Mouse (Mus musculus) kidney, postnatal 0 days (tissue): Measurements from ENCODE around the gene Ssu2. TPM values are rescaled to one million over a fixed set of nuclear protein-coding genes. Genes with fewer than 3 reads are reported as not detected.

Experiments used
- ATAC-seq: fragments of 200-750 bp; cut with Nextera tagmentation; replicated peaks from 2 replicates; pipeline ENCODE4 v1.8.0; 2017; ENCODE audit warnings: low read depth, moderate number of reproducible peaks, moderate TSS enrichment, moderate library complexity; ENCODE audit not compliant: low FRiP score
- DNase-seq: peaks from one replicate; pipeline ENCODE4 v3.0.0-alpha.2; 2016; ENCODE audit warnings: low spot score
- H3K27ac ChIP-seq: fragments of 300-500 bp; sonication (generic); 2 replicates; pipeline ENCODE4 v1.5.1; 2014; ENCODE audit warnings: mild to moderate bottlenecking
- H3K27me3 ChIP-seq: fragments of 300-500 bp; sonication (generic); 2 replicates; pipeline ENCODE4 v1.6.1; 2014; ENCODE audit warnings: low read length, mixed read lengths; ENCODE audit not compliant: insufficient read depth
- H3K36me3 ChIP-seq: fragments of 300-500 bp; sonication (generic); 2 replicates; pipeline ENCODE4 v1.6.1; 2014; ENCODE audit warnings: low read length, mixed read lengths; ENCODE audit not compliant: insufficient read depth
- H3K4me1 ChIP-seq: fragments of 300-500 bp; sonication (generic); replicated peaks from 2 replicates; pipeline ENCODE4 v1.6.1; 2014; ENCODE audit warnings: antibody characterized with exemption, low read length, mixed read lengths; ENCODE audit not compliant: insufficient read depth
- H3K4me2 ChIP-seq: fragments of 300-500 bp; sonication (generic); 2 replicates; pipeline ENCODE4 v1.6.1; 2014; ENCODE audit warnings: mild to moderate bottlenecking, low read length, moderate library complexity, mixed read lengths
- H3K4me3 ChIP-seq: fragments of 300-500 bp; sonication (generic); replicated peaks from 2 replicates; pipeline ENCODE4 v1.5.1; 2014; ENCODE audit warnings: low read depth, low read length
- H3K9ac ChIP-seq: fragments of 300-500 bp; sonication (generic); 2 replicates; pipeline ENCODE4 v1.6.1; 2014; ENCODE audit warnings: low read depth, low read length
- H3K9me3 ChIP-seq: fragments of 300-500 bp; sonication (generic); replicated peaks from 2 replicates; pipeline ENCODE4 v1.6.1; 2016; ENCODE audit warnings: low read length, inconsistent platforms, mixed read lengths
- CTCF ChIP-seq: IDR thresholded peaks from 2 replicates; pipeline ENCODE4 v1.5.1; 2016; ENCODE audit warnings: antibody characterized with exemption, low read depth, mild to moderate bottlenecking, moderate library complexity
- WGBS: fragments of 180-500 bp; shearing (Covaris S2); extraction: QIAGEN DNeasy Blood & Tissue Kit; methylation state at CpG from one replicate; pipeline ENCODE4 v1.1.7; 2014; 5-methylcytosine and 5-hydroxymethylcytosine counted together
- polyA plus RNA-seq: library from polyadenylated mRNA; unstranded; fragments of >200 nt; fragmentation: Nextera tagmentation; extraction: Ambion mirVana; gene quantifications from 2 replicates; pipeline ENCODE4 v1.2.1, GENCODE M21; 2015

Gene Ssu2
- polyA plus RNA-seq, 1 experiment from 2014 or later: 5.0 TPM

DNA sequence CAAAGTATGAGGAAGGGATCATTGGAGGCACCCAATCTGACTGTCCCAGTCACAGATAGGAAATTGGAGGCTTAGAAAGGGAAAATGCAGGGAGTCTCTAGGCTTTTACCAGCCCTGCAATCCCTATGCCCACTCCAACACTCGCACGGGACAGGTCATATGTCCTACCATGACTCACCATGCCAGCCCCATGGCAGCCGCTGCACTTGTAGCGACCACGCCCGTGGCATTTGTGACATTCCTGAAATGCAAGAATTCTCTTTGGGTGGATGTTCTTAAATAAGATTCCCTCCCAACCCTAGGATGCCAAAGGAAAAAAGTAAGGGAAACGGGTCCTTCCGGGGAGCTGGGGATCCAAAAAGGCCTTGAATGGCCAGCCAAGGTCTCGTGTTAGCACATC, 8.8 kb downstream of the Ssu2 start:
- Histone ChIP-seq H3K27me3 (no peaks in the 10 kb centered on the region), H3K4me2 (no peak overlapping the region), H3K36me3 (no peaks in the 10 kb centered on the region), H3K27ac (no peak overlapping the region), H3K9ac (no peak overlapping the region), H3K9me3 (no peaks in the 10 kb centered on the region), H3K4me3 (no peak overlapping the region), H3K4me1 (no peaks in the 10 kb centered on the region)
- DNase-seq (no peak), ATAC-seq (no peak)
- 87% methylated on average over 9 of the region's 9 CpGs for WGBS
- TF ChIP-seq CTCF: no peak

DNA sequence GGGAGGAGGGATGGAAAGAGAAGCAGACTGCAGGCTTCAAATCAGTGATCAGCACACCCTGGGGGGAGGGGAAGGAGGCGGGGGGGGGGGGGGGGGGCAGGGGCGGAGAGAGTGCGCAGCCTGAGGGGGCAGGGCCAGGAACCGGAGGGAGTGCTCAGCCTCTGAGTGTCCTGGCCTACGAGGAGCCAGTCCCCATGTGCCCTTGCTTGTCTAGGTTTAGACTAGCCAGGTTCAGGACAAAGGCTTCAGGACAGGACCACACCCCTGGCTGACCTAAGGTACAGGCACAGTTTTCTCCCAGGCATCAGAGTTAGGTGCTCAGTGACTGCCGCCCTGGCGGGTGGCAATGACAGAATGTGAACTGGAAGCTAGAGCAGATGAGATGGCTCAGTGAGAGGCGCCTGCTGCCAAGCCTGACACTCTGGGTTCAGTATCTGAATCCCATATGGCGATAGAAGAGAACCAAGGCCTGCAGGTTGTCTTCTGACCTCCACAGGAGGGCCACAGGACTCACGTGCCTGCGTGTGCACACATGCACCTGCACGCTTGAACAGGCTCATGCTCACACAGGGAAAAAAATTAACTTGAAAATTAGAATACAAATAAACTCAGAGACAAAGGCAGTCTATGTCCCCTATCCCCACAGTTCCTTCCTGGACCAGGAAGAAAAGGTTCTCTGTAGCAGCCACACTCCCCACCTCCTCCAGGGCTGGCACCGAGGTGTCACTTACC, 12.0 kb downstream of the Ssu2 start:
- no peak overlapping the region for H3K27ac ChIP-seq
- no peak overlapping the region for H3K4me3 ChIP-seq
- 66% methylated on average over 9 of the region's 13 CpGs for WGBS
- no peak overlapping the region for H3K4me2 ChIP-seq
- no peaks in the 10 kb centered on the region for H3K4me1 ChIP-seq
- no peak overlapping the region for H3K9ac ChIP-seq
- no peak for TF ChIP-seq CTCF
- no peaks in the 10 kb centered on the region for H3K36me3 ChIP-seq
- no peak for DNase-seq
- no peaks in the 10 kb centered on the region for H3K27me3 ChIP-seq
- H3K9me3 ChIP-seq: no peaks in the 10 kb centered on the region
- peak; percentile 44 for ATAC-seq

DNA sequence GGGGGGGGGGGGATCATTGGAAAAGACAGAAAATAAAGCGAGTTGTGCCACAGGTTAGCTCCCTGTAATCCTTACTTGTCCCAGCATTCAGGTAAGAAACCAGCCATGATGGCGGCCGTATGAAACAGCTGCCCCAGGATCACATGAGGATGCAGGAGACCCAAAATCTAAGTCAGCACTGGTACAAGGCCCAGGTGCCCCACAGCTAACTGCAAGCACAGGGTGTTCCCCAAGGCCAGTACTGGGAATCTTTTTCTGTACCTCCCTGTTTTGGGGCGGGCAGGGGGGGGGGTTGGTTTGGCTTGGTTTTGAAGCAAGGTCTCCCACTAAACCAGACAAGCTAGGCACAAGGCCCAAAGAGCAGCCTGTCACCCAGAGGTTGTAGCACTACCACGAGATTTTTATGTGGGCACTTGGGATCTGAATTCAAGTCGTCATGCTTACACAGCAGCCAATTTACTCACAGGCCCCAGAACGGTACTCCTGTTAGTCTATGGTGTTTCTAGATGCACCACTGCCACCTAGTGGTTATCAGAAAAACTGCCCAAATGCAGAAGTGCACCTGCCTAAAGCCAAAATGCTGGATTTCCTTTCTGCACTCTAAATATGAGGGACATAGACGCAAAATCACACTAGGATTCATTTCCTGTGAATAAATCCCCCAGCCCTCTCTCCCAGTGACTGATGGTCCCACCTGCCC, 13.8 kb downstream of the Ssu2 start:
- H3K36me3 ChIP-seq: no peaks in the 10 kb centered on the region
- 47% methylated on average over 8 of the region's 8 CpGs for WGBS
- peak; percentile 80 for DNase-seq
- no peak overlapping the region for H3K4me3 ChIP-seq
- ATAC-seq: peak; percentile 14; the same call in 1 of the 2 replicates
- H3K4me1 ChIP-seq: no peaks in the 10 kb centered on the region
- H3K27ac ChIP-seq: no peak overlapping the region
- no peaks in the 10 kb centered on the region for H3K27me3 ChIP-seq
- no peak overlapping the region for H3K9ac ChIP-seq
- TF ChIP-seq CTCF: peak; percentile 82
- no peaks in the 10 kb centered on the region for H3K9me3 ChIP-seq
- H3K4me2 ChIP-seq: no peak overlapping the region

DNA sequence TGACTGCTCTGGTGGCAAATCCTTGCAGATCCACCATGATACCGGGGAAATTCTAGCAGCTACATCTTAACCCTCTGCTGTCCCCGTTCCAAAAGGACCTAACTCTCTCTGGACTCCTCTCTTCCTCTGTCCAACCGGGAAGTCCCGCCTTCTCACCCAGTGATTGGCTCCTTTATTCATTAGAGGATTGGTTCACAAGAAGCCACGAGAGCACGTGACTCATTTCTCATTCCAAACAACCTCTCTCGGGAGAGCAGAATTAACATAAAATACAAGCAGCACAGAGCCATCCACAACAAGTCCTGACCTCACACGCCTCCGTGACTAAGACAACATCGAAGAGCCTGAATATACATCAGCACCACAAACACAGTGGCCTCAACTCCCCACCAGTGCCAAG, 22.5 kb downstream of the Ssu2 start:
- no peak for TF ChIP-seq CTCF
- Histone ChIP-seq H3K9me3 (no peaks in the 10 kb centered on the region), H3K4me2 (no peak overlapping the region), H3K27ac (no peak overlapping the region), H3K4me3 (no peak overlapping the region), H3K9ac (no peak overlapping the region), H3K36me3 (no peaks in the 10 kb centered on the region), H3K4me1 (no peaks in the 10 kb centered on the region), H3K27me3 (no peaks in the 10 kb centered on the region)
- WGBS: 76% methylated on average over 10 of the region's 10 CpGs
- ATAC-seq (no peak), DNase-seq (no peak)

DNA sequence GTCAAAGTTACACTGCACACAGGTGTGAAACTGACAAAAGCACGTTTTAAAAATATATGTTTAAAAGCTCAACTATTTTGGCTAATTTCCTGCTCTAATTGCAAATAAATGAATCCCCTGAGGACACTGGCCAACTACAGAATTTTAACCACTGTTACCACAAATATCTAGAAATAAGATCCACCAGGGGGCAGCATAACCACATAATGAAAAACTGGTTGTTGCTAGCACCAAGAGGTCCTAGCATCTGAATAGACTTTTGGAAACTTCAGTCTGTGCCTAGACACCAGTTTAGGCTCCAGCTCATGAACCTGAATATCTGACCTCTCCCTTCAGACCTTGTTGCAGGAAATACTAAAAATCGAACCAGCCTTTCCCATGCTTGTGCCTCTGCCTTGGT, 23.2 kb downstream of the Ssu2 start:
- peak; percentile 78 for DNase-seq
- H3K4me1 ChIP-seq: no peaks in the 10 kb centered on the region

DNA sequence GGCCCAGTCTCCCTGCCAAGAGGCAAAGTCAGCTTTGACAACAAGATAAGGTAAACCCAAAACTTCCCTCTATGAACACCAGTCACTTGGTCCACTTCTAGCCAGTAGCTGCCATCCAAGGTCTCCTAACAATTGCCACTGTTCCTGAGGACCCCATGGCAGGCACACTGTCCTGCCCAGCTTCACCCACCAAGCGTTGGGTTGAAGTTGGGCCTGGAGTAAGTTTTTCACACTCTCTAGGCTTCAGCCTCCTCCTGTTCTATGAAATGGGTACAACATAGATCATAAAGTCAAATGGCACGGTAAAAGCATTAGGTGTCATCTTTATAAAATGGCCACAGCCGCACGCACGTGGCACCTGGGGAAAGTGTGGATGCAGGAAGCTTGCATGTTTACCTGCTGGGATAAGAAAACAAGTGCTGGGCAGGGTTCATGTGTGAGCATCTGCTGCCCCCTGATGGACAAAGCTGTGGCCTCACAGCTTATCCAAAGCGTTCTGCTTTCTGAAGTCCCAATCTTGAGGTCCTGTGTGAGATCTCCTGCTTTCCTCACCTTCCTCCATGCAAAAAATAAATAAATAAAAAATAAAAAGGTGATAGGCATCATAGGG, 25.4 kb downstream of the Ssu2 start:
- ATAC-seq: peak; percentile 80
- Histone ChIP-seq H3K9me3 (no peaks in the 10 kb centered on the region), H3K9ac (no peak overlapping the region), H3K4me1 (no peaks in the 10 kb centered on the region), H3K27me3 (no peaks in the 10 kb centered on the region), H3K4me2 (no peak overlapping the region), H3K27ac (no peak overlapping the region), H3K4me3 (no peak overlapping the region), H3K36me3 (no peaks in the 10 kb centered on the region)
- DNase-seq: peak; percentile 81
- whole genome bisulfite sequencing: 36% methylated on average over 6 of the region's 6 CpGs
- TF ChIP-seq CTCF: peak; percentile 89

More for the DNA sequence above, 23.2 kb downstream of the Ssu2 start:
- peak; percentile 77 for TF ChIP-seq CTCF
- no peak overlapping the region for H3K4me3 ChIP-seq
- H3K27me3 ChIP-seq: no peaks in the 10 kb centered on the region
- H3K36me3 ChIP-seq: no peaks in the 10 kb centered on the region
- no peaks in the 10 kb centered on the region for H3K9me3 ChIP-seq
- no peak overlapping the region for H3K27ac ChIP-seq
- H3K9ac ChIP-seq: no peak overlapping the region
- 42% methylated on average over 2 of the region's 2 CpGs for WGBS
- H3K4me2 ChIP-seq: no peak overlapping the region
- ATAC-seq: no peak
